Mouse (Mus musculus): ENCODE results near the gene Spg7. TPM values are rescaled to one million over a fixed set of nuclear protein-coding genes. Genes with fewer than 3 reads are reported as not detected.
A peak's percentile ranks its signal among the peaks of the same experiment; 100 is the strongest.
"Not testable (repeated sequence)": the region's sequence is repeated elsewhere in the genome, so short reads cannot be mapped to it uniquely, and the experiment has no call there.

Spg7 gene
- polyA plus RNA-seq, 1 experiment from 2014 or later, result 22.7 TPM

DNA sequence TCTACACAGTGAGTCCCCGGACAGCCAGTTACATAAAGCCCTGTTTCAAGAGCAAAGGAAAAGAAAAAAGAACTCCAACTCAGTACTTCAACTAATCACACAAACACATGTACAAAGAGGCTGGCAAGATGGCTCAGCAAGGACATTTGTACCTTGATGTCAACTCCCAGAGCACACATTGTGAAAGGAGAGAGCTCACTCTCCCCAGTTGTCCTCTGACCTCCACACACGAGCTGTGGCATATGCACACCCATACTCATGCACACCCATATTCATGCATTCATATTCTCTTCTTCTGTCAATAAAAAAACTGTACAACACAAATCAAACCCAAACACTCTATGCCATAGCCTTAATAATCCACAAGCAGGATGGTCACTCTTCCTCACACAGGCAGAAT is 41.9 kb upstream of the Spg7 start:
- no peak overlapping the region for H3K9ac ChIP-seq (replicated peaks; ENCODE audit: low read depth)
- H3K27me3 ChIP-seq (replicated peaks; ENCODE audit: insufficient read depth, low read length), result no peaks in the 10 kb centered on the region
- no peaks in the 10 kb centered on the region for H3K9me3 ChIP-seq (ENCODE audit: low read length)
- no peaks in the 10 kb centered on the region for H3K36me3 ChIP-seq (ENCODE audit: insufficient read depth, low read length)
- ATAC-seq, result no peak
- 55% methylated on average over 2 of the region's 2 CpGs for WGBS
- peak overlapping the region; percentile 43 for H3K27ac ChIP-seq (ENCODE audit: low read length)
- H3K4me3 ChIP-seq (ENCODE audit: low read depth, low read length), result no peak overlapping the region
- no peak for DNase-seq (ENCODE audit: low spot score)
- H3K4me1 ChIP-seq (ENCODE audit: insufficient read depth, low read depth, low read length), result peaks cover 29% of the 10 kb centered on the region; the same call in 1 of the 2 replicates
- no peak overlapping the region for H3K4me2 ChIP-seq (replicated peaks; ENCODE audit: low read depth, low read length)
- TF ChIP-seq CTCF (IDR thresholded peaks at IDR 0.05) (no peak), EP300 (IDR thresholded peaks at IDR 0.05) (no peak)

DNA sequence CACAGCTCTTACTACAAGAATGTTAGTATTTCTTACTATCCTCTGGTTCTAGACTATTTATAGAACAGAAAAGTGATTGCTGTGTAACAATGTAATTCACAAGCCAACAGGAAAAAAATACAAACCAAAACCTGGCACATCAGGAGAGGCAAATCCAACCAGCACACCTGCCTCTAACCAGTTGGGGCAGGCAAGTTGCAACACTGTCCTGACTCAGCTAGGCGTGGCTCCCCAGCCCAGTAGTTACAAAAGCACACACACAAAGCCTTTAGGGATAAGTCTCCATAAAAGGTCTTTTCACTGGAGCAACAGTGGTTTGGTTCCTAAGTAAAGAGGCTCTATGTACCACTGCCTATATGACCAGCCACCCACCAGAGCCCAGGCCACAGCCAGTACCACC is 41.5 kb upstream of the Spg7 start:
- H3K4me2 ChIP-seq (replicated peaks; ENCODE audit: low read depth, low read length), result no peak overlapping the region
- H3K27me3 ChIP-seq (replicated peaks; ENCODE audit: insufficient read depth, low read length), result no peaks in the 10 kb centered on the region
- DNase-seq (ENCODE audit: low spot score) (peak; percentile 77), ATAC-seq (peak; percentile 65)
- peaks cover 26% of the 10 kb centered on the region; the same call in 1 of the 2 replicates for H3K4me1 ChIP-seq (ENCODE audit: insufficient read depth, low read depth, low read length)
- peak; percentile 59 for TF ChIP-seq EP300 (IDR thresholded peaks at IDR 0.05)
- no peak for TF ChIP-seq CTCF (IDR thresholded peaks at IDR 0.05)
- H3K27ac ChIP-seq (ENCODE audit: low read length), result peak overlapping the region; percentile 43
- no peaks in the 10 kb centered on the region for H3K36me3 ChIP-seq (ENCODE audit: insufficient read depth, low read length)
- no peak overlapping the region for H3K9ac ChIP-seq (replicated peaks; ENCODE audit: low read depth)
- H3K9me3 ChIP-seq (ENCODE audit: low read length), result no peaks in the 10 kb centered on the region
- WGBS, result 52% methylated on average over 1 of the region's 1 CpGs
- H3K4me3 ChIP-seq (ENCODE audit: low read depth, low read length), result no peak overlapping the region

DNA sequence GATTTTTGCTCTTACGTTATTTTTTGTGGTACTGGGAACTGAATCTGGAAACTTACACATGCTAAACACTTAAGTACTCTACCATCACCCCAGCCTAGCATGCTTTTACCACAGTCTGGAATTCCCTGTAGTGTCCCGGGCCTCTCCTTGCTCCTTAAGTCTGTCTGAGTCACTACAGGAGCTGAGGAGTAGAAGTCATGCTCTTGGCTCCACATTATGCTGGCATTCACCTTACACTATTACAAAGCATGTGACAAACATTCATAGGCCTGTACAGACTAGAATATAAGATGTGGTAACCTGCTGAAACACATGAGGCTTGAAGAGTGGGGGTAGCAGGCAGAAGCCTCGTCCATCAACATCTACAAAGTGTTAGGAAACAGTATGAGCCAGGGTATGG is 40.0 kb upstream of the Spg7 start:
- Histone ChIP-seq H3K4me2 (replicated peaks; ENCODE audit: low read depth, low read length) (no peak overlapping the region), H3K4me3 (ENCODE audit: low read depth, low read length) (no peak overlapping the region), H3K9me3 (ENCODE audit: low read length) (no peaks in the 10 kb centered on the region), H3K4me1 (ENCODE audit: insufficient read depth, low read depth, low read length) (peaks cover 24% of the 10 kb centered on the region; the same call in 1 of the 2 replicates), H3K27me3 (replicated peaks; ENCODE audit: insufficient read depth, low read length) (no peaks in the 10 kb centered on the region), H3K36me3 (ENCODE audit: insufficient read depth, low read length) (no peaks in the 10 kb centered on the region), H3K27ac (ENCODE audit: low read length) (peak overlapping the region; percentile 28), H3K9ac (replicated peaks; ENCODE audit: low read depth) (no peak overlapping the region)
- WGBS, result 51% methylated on average over 3 of the region's 3 CpGs
- DNase-seq (ENCODE audit: low spot score) (peak; percentile 90), ATAC-seq (peak; percentile 95)
- peak; percentile 75 for TF ChIP-seq EP300 (IDR thresholded peaks at IDR 0.05)
- TF ChIP-seq CTCF (IDR thresholded peaks at IDR 0.05), result no peak

- Histone ChIP-seq H3K36me3 (ENCODE audit: insufficient read depth, low read length) (no peaks in the 10 kb centered on the region), H3K27me3 (replicated peaks; ENCODE audit: insufficient read depth, low read length) (no peaks in the 10 kb centered on the region), H3K4me1 (ENCODE audit: insufficient read depth, low read depth, low read length) (peaks cover 13% of the 10 kb centered on the region; the same call in 1 of the 2 replicates), H3K27ac (ENCODE audit: low read length) (no peak overlapping the region; the same call in 1 of the 2 replicates), H3K9ac (replicated peaks; ENCODE audit: low read depth) (no peak overlapping the region), H3K9me3 (ENCODE audit: low read length) (no peaks in the 10 kb centered on the region), H3K4me2 (replicated peaks; ENCODE audit: low read depth, low read length) (no peak overlapping the region), H3K4me3 (ENCODE audit: low read depth, low read length) (no peak overlapping the region)
- 97% methylated on average over 2 of the region's 2 CpGs for WGBS
- DNase-seq (ENCODE audit: low spot score) (no peak), ATAC-seq (no peak)
- TF ChIP-seq EP300 (IDR thresholded peaks at IDR 0.05), result no peak
Measured at GRCm38 (mm10) chr8:123024226-123024625, 38.5 kb upstream of the Spg7 start.

- ATAC-seq (no peak), DNase-seq (ENCODE audit: low spot score) (no peak)
- Histone ChIP-seq H3K27ac (ENCODE audit: low read length) (no peak overlapping the region), H3K4me2 (replicated peaks; ENCODE audit: low read depth, low read length) (no peak overlapping the region), H3K9me3 (ENCODE audit: low read length) (no peaks in the 10 kb centered on the region), H3K27me3 (replicated peaks; ENCODE audit: insufficient read depth, low read length) (no peaks in the 10 kb centered on the region), H3K4me1 (ENCODE audit: insufficient read depth, low read depth, low read length) (peaks cover 8% of the 10 kb centered on the region; the same call in 1 of the 2 replicates), H3K4me3 (ENCODE audit: low read depth, low read length) (no peak overlapping the region), H3K9ac (replicated peaks; ENCODE audit: low read depth) (no peak overlapping the region), H3K36me3 (ENCODE audit: insufficient read depth, low read length) (no peaks in the 10 kb centered on the region)
- 71% methylated on average over 3 of the region's 3 CpGs for WGBS
- no peak for TF ChIP-seq CTCF (IDR thresholded peaks at IDR 0.05)
- TF ChIP-seq EP300 (IDR thresholded peaks at IDR 0.05), result no peak
Measured at GRCm38 (mm10) chr8:123025951-123026351, 36.8 kb upstream of the Spg7 start.

DNA sequence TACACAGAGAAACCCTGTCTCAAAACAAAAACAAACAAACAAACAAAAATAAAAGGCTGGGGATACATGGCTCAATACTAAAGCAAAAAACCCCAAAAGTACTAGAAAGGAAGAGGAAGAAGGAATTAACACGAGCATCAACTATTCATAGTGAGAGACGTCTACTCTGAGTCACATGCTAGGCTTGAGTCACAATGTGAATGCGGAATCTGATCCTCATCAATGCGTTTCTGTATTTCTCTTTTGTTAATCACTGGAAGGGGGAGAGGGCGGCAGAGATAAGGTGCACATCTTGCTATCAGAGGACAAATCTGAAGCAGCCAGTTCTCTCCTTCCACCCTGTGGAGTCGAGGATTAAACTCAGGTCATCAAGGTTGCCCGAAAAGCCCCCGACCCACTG is 35.0 kb upstream of the Spg7 start:
- Histone ChIP-seq H3K36me3 (ENCODE audit: insufficient read depth, low read length) (no peaks in the 10 kb centered on the region), H3K27me3 (replicated peaks; ENCODE audit: insufficient read depth, low read length) (no peaks in the 10 kb centered on the region), H3K4me1 (ENCODE audit: insufficient read depth, low read depth, low read length) (no peaks in the 10 kb centered on the region), H3K9me3 (ENCODE audit: low read length) (no peaks in the 10 kb centered on the region), H3K9ac (replicated peaks; ENCODE audit: low read depth) (no peak overlapping the region), H3K27ac (ENCODE audit: low read length) (no peak overlapping the region), H3K4me2 (replicated peaks; ENCODE audit: low read depth, low read length) (no peak overlapping the region), H3K4me3 (ENCODE audit: low read depth, low read length) (no peak overlapping the region)
- TF ChIP-seq CTCF (IDR thresholded peaks at IDR 0.05), result no peak
- TF ChIP-seq EP300 (IDR thresholded peaks at IDR 0.05), result no peak
- 88% methylated on average over 8 of the region's 8 CpGs for WGBS
- no peak for ATAC-seq
- no peak for DNase-seq (ENCODE audit: low spot score)

DNA sequence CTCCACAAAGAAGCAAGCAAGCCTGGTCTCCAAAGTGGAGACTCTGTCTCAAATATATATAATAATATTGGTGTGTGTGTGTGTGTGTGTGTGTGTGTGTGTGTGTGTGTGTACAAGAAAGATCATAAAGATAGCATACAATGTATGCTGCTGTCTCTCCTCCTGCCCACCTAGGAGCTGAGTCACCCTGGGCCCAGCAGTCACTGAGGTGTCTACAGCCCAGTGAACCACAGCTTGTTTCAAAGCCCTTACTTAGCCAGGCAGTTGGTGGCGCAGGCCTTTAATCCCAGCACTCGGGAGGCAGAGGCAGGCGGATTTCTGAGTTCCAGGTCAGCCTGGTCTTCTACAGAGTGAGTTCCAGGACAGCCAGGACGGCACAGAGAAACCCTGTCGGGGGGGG is 32.7 kb upstream of the Spg7 start:
- H3K9me3 ChIP-seq (ENCODE audit: low read length); H3K9ac ChIP-seq (replicated peaks; ENCODE audit: low read depth); DNase-seq (ENCODE audit: low spot score); H3K36me3 ChIP-seq (ENCODE audit: insufficient read depth, low read length); H3K27me3 ChIP-seq (replicated peaks; ENCODE audit: insufficient read depth, low read length); H3K4me2 ChIP-seq (replicated peaks; ENCODE audit: low read depth, low read length); H3K27ac ChIP-seq (ENCODE audit: low read length); H3K4me1 ChIP-seq (ENCODE audit: insufficient read depth, low read depth, low read length); ATAC-seq; H3K4me3 ChIP-seq (ENCODE audit: low read depth, low read length): not testable (repeated sequence)
- 78% methylated on average over 4 of the region's 5 CpGs for WGBS
